Mouse (Mus musculus): ENCODE results near the gene Etl4. TPM values are rescaled to one million over a fixed set of nuclear protein-coding genes. Genes with fewer than 3 reads are reported as not detected.
A peak's percentile ranks its signal among the peaks of the same experiment; 100 is the strongest.
"Not testable (repeated sequence)": the region's sequence is repeated elsewhere in the genome, so short reads cannot be mapped to it uniquely, and the experiment has no call there.

Gene Etl4
- polyA plus RNA-seq, 1 experiment from 2014 or later, result 33.4 TPM

- Histone ChIP-seq H3K4me3 (ENCODE audit: low read depth, low read length) (no peak overlapping the region), H3K4me1 (ENCODE audit: insufficient read depth) (no peaks in the 10 kb centered on the region), H3K36me3 (ENCODE audit: insufficient read depth) (no peaks in the 10 kb centered on the region), H3K27ac (ENCODE audit: low read depth) (no peak overlapping the region), H3K27me3 (ENCODE audit: insufficient read depth, low read length) (no peaks in the 10 kb centered on the region), H3K9me3 (ENCODE audit: low read depth, low read length) (no peaks in the 10 kb centered on the region), H3K4me2 (no peak overlapping the region), H3K9ac (no peak overlapping the region)
- no peak for DNase-seq
- no peak for ATAC-seq (ENCODE audit: insufficient read depth)
- no peak for TF ChIP-seq CTCF (IDR thresholded peaks at IDR 0.05; ENCODE audit: low read depth)
- WGBS, result 71% methylated on average over 5 of the region's 5 CpGs
These were observed 439.7 kb downstream of the Etl4 start for GRCm38 (mm10) chr2:20349268-20349667.

- H3K4me1 ChIP-seq (ENCODE audit: insufficient read depth), result no peaks in the 10 kb centered on the region
- no peak for DNase-seq
- no peak overlapping the region for H3K27ac ChIP-seq (ENCODE audit: low read depth)
These were observed 443.2 kb downstream of the Etl4 start for GRCm38 (mm10) chr2:20352796-20353195.

GRCm38 (mm10) chr2:20377026-20377425 lies 467.4 kb downstream of the Etl4 start:
- no peaks in the 10 kb centered on the region for H3K27me3 ChIP-seq (ENCODE audit: insufficient read depth, low read length)
- 54% methylated on average over 2 of the region's 2 CpGs for WGBS
- no peaks in the 10 kb centered on the region for H3K4me1 ChIP-seq (ENCODE audit: insufficient read depth)
- no peaks in the 10 kb centered on the region for H3K36me3 ChIP-seq (ENCODE audit: insufficient read depth)
- TF ChIP-seq CTCF (IDR thresholded peaks at IDR 0.05; ENCODE audit: low read depth), result no peak
- no peaks in the 10 kb centered on the region for H3K9me3 ChIP-seq (ENCODE audit: low read depth, low read length)
- ATAC-seq (ENCODE audit: insufficient read depth) (no peak), DNase-seq (peak; percentile 11)
- no peak overlapping the region for H3K9ac ChIP-seq
- H3K4me2 ChIP-seq, result no peak overlapping the region
- no peak overlapping the region for H3K27ac ChIP-seq (ENCODE audit: low read depth)
- H3K4me3 ChIP-seq (ENCODE audit: low read depth, low read length), result no peak overlapping the region

More at GRCm38 (mm10) chr2:20352796-20353195, 443.2 kb downstream of the Etl4 start:
- H3K4me2 ChIP-seq, result no peak overlapping the region
- H3K4me3 ChIP-seq (ENCODE audit: low read depth, low read length), result no peak overlapping the region
- no peaks in the 10 kb centered on the region for H3K27me3 ChIP-seq (ENCODE audit: insufficient read depth, low read length)
- TF ChIP-seq CTCF (IDR thresholded peaks at IDR 0.05; ENCODE audit: low read depth), result no peak
- no peaks in the 10 kb centered on the region for H3K9me3 ChIP-seq (ENCODE audit: low read depth, low read length)
- no peak overlapping the region for H3K9ac ChIP-seq
- no peaks in the 10 kb centered on the region for H3K36me3 ChIP-seq (ENCODE audit: insufficient read depth)
- no peak for ATAC-seq (ENCODE audit: insufficient read depth)

GRCm38 (mm10) chr2:20380874-20381273 lies 471.3 kb downstream of the Etl4 start:
- H3K9ac ChIP-seq; H3K36me3 ChIP-seq (ENCODE audit: insufficient read depth); H3K4me1 ChIP-seq (ENCODE audit: insufficient read depth); DNase-seq; H3K4me3 ChIP-seq (ENCODE audit: low read depth, low read length); ATAC-seq (ENCODE audit: insufficient read depth); H3K9me3 ChIP-seq (ENCODE audit: low read depth, low read length); H3K27me3 ChIP-seq (ENCODE audit: insufficient read depth, low read length); H3K27ac ChIP-seq (ENCODE audit: low read depth); H3K4me2 ChIP-seq: not testable (repeated sequence)
- WGBS, result 100% methylated on average over 4 of the region's 8 CpGs

GRCm38 (mm10) chr2:20394083-20394482 lies 484.5 kb downstream of the Etl4 start:
- no peak for ATAC-seq (ENCODE audit: insufficient read depth)

GRCm38 (mm10) chr2:20396978-20397377 lies 487.4 kb downstream of the Etl4 start:
- no peak for TF ChIP-seq CTCF (IDR thresholded peaks at IDR 0.05; ENCODE audit: low read depth)
- ATAC-seq (ENCODE audit: insufficient read depth), result no peak
- no peaks in the 10 kb centered on the region for H3K36me3 ChIP-seq (ENCODE audit: insufficient read depth)
- no peaks in the 10 kb centered on the region for H3K27me3 ChIP-seq (ENCODE audit: insufficient read depth, low read length)
- no peak for DNase-seq
- H3K4me3 ChIP-seq (ENCODE audit: low read depth, low read length), result no peak overlapping the region
- H3K4me1 ChIP-seq (ENCODE audit: insufficient read depth), result no peaks in the 10 kb centered on the region
- H3K9me3 ChIP-seq (ENCODE audit: low read depth, low read length), result no peaks in the 10 kb centered on the region
- no peak overlapping the region for H3K9ac ChIP-seq
- 78% methylated on average over 6 of the region's 6 CpGs for WGBS
- no peak overlapping the region for H3K27ac ChIP-seq (ENCODE audit: low read depth)
- H3K4me2 ChIP-seq, result no peak overlapping the region

More at GRCm38 (mm10) chr2:20394083-20394482, 484.5 kb downstream of the Etl4 start:
- no peak for DNase-seq
- Histone ChIP-seq H3K9ac (no peak overlapping the region), H3K27ac (ENCODE audit: low read depth) (no peak overlapping the region), H3K4me1 (ENCODE audit: insufficient read depth) (no peaks in the 10 kb centered on the region), H3K4me3 (ENCODE audit: low read depth, low read length) (no peak overlapping the region), H3K36me3 (ENCODE audit: insufficient read depth) (no peaks in the 10 kb centered on the region), H3K4me2 (no peak overlapping the region), H3K27me3 (ENCODE audit: insufficient read depth, low read length) (no peaks in the 10 kb centered on the region), H3K9me3 (ENCODE audit: low read depth, low read length) (no peaks in the 10 kb centered on the region)
- no peak for TF ChIP-seq CTCF (IDR thresholded peaks at IDR 0.05; ENCODE audit: low read depth)

- WGBS, result 58% methylated on average over 3 of the region's 3 CpGs
- H3K4me2 ChIP-seq, result no peak overlapping the region
- TF ChIP-seq CTCF (IDR thresholded peaks at IDR 0.05; ENCODE audit: low read depth), result no peak
- H3K4me3 ChIP-seq (ENCODE audit: low read depth, low read length), result no peak overlapping the region
- no peaks in the 10 kb centered on the region for H3K9me3 ChIP-seq (ENCODE audit: low read depth, low read length)
- ATAC-seq (ENCODE audit: insufficient read depth), result no peak
- no peak overlapping the region for H3K27ac ChIP-seq (ENCODE audit: low read depth)
- no peak overlapping the region for H3K9ac ChIP-seq
- H3K4me1 ChIP-seq (ENCODE audit: insufficient read depth), result no peaks in the 10 kb centered on the region
- no peaks in the 10 kb centered on the region for H3K27me3 ChIP-seq (ENCODE audit: insufficient read depth, low read length)
- H3K36me3 ChIP-seq (ENCODE audit: insufficient read depth), result no peaks in the 10 kb centered on the region
- DNase-seq, result no peak
These were observed 491.0 kb downstream of the Etl4 start for GRCm38 (mm10) chr2:20400556-20400955.

- Histone ChIP-seq H3K9me3 (ENCODE audit: low read depth, low read length) (no peaks in the 10 kb centered on the region), H3K27me3 (ENCODE audit: insufficient read depth, low read length) (no peaks in the 10 kb centered on the region), H3K4me3 (ENCODE audit: low read depth, low read length) (no peak overlapping the region), H3K4me1 (ENCODE audit: insufficient read depth) (no peaks in the 10 kb centered on the region), H3K9ac (no peak overlapping the region), H3K27ac (ENCODE audit: low read depth) (no peak overlapping the region), H3K4me2 (no peak overlapping the region), H3K36me3 (ENCODE audit: insufficient read depth) (no peaks in the 10 kb centered on the region)
- DNase-seq (peak; percentile 65), ATAC-seq (ENCODE audit: insufficient read depth) (peak; percentile 83)
- TF ChIP-seq CTCF (IDR thresholded peaks at IDR 0.05; ENCODE audit: low read depth), result no peak
- WGBS, result 29% methylated on average over 1 of the region's 1 CpGs
These were observed 494.8 kb downstream of the Etl4 start for GRCm38 (mm10) chr2:20404395-20404794.

All from lung, embryonic 14.5 days (tissue).